Mouse (Mus musculus): ENCODE results near the gene Lrrc8b.

GRCm38 (mm10) chr5:105459077-105459476, 43.5 kb downstream of the Lrrc8b start:
- TF ChIP-seq EP300 (IDR thresholded peaks at IDR 0.05) (no peak), CTCF (IDR thresholded peaks at IDR 0.05) (no peak)
